Mouse (Mus musculus) testis, adult 10 weeks (tissue): ENCODE data around the gene Eaf2. TPM values are rescaled to one million over a fixed set of nuclear protein-coding genes. Genes with fewer than 3 reads are reported as not detected.

Source experiments
- polyA plus RNA-seq: library from polyadenylated mRNA; stranded (reverse); fragments of 350-450 nt; fragmentation: Illumina TruSeq; extraction: RNeasy Lipid Tissue Mini Kit (QIAGEN cat#74804); gene quantifications from one replicate; pipeline ENCODE4 v1.2.3, GENCODE M21; 2014; ENCODE audit warnings: low read depth, low replicate concordance

Gene Eaf2
- polyA plus RNA-seq: 11.9 TPM

DNA sequence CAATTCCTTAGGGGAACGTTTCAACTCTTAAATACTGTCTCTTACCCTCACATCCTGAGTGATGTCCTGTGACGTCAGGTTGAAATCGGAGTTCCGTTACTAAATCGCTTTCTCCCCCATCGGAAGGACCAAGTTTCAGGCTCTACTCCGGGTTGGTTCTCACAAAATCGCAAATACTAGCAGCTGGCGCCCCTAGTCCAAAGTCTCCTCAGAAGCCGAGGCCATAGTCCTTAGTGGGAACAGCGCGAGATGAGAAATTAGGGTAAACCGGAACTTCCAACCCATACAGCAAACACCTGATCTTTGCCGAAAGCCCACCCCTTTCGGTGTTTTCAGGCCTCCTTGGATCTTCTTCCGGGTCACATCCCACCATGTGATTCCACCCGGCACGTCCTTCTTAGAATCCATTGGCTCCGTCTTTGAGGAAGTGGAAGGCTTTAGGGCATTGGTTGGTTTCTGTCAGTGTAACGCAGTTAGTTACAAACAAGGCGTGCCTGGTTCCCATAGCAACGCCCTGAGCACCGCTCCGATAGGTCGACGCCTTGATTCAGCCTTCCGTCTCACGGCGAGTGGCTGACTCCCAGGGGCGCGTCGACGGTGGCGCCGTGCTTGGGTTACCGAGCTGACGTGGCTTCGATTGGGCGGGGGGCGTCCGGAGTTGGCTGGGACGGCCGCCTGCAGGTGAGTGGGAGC is at the start of gene Eaf2, which contains the start of gene Golgb1:
TSS of gene Eaf2 (minus strand) at position 421 of the 693 bp plus-strand sequence.
TSS of gene Golgb1 (plus strand) at position 558 of the 693 bp plus-strand sequence.

GRCm38 (mm10) chr16:36828054-36828786 is 46.6 kb downstream of the Eaf2 start, which contains the start of gene Iqcb1:
Iqcb1 (plus strand) TSS chr16:36828385.

DNA sequence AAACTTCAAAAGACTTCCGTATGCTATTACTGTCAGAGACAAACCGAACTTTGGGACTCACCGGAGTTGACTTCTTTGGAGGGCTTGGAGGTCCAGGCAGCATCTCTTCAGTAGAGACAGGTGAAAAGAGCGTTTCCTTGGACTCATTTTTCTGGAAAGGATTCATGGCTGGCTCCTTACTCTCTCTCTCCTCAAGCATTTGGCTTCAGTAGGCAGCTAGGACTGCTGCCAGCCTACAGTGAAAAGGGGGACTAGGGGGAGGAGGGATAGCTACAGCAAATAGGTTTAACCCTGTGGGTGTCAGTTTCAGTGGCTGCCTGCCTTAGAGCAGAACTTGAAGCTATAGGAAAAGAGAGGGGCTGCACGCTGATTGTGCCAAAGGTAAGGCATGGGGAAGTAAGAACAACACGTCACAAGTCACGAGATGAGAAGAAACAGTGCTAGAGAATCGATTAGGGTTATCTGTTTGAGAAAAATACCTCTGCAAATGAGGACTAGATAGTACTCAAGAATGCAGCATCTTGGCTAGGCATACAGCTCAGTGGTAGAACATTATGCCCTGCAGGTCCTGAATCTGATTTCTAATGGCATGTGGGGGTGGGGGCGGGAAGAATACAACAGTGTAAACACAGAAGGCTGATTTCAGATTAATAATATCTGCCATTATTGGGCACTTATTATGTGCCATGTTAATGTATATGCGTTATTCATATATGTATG is 90.0 kb downstream of the Eaf2 start, which contains the start of gene Slc15a2:
TSS of gene Slc15a2 (minus strand) at position 369 of the 720 bp plus-strand sequence.

Other genes starting within 250 kb of the Eaf2 start
- gene Cd86, start 208.9 kb downstream of the Eaf2 start, polyA plus RNA-seq: 2.0 TPM
- gene Ildr1, start 181.0 kb downstream of the Eaf2 start, polyA plus RNA-seq: not detected
- gene Slc15a2, start 90.0 kb downstream of the Eaf2 start, polyA plus RNA-seq: 1.7 TPM
- 180 TPM for gene Iqcb1, start 46.6 kb downstream of the Eaf2 start, polyA plus RNA-seq
- 34.8 TPM for gene Golgb1, start 137 bp upstream of the Eaf2 start, polyA plus RNA-seq
- gene Hcls1, start 60.0 kb upstream of the Eaf2 start, polyA plus RNA-seq: 0.45 TPM
- gene Fbxo40, start 115.5 kb upstream of the Eaf2 start, polyA plus RNA-seq: 0.32 TPM
- gene Polq, start 136.8 kb upstream of the Eaf2 start, polyA plus RNA-seq: 17.0 TPM